Comparison of ENCODE assay signal across 18 mouse cellular contexts in the genomic region with DNA sequence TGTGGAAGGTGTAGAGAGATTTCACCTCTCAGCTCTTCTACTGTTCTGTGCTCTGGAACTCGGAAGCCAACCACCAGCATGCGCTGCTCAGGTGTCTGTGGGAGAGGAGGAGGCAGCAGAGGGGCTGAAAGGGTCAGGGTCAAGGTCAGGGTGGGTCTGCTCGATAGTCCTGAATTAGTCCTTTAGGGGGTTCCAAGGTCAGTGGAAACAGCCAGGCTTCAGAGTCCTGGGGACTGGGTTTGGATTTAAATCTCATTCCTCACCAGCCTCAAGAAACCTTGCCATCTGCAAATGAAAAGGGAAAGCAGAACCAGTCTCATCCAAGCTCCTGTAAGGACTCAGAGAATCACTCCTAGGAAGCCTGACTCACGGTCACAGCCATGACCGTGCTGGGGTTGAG.
DNase-seq lines count a peak whose midpoint lies in the region; ATAC-seq and TF ChIP-seq lines count a peak whose summit lies in the region.
"Had no signal": no experiment of that assay in that cellular context is flagged by ENCODE, and none has a peak within 500 bp of the region (broad histone marks: within the 10 kb centered on the region; RNA-seq: fewer than 3 reads in every experiment).

No protein-coding gene starts in this region.

- no peak overlapping the region for H3K9ac ChIP-seq in hindbrain, embryonic 13.5 days
- no peak overlapping the region for H3K9ac ChIP-seq in hindbrain, embryonic 16.5 days (ENCODE audit: low read depth, low read length)
- H3K9ac ChIP-seq in ES-Bruce4 (ENCODE audit: low read depth, poor library complexity, severe bottlenecking) = no peak overlapping the region
- H3K9ac ChIP-seq: embryonic facial prominence, embryonic 12.5 days; heart, embryonic 12.5 days; intestine, embryonic 15.5 days had no signal

- no peak overlapping the region for H3K4me2 ChIP-seq in hindbrain, embryonic 13.5 days
- H3K4me2 ChIP-seq in hindbrain, embryonic 16.5 days (ENCODE audit: low read length) = no peak overlapping the region
- H3K4me2 ChIP-seq: embryonic facial prominence, embryonic 12.5 days; heart, embryonic 12.5 days; intestine, embryonic 15.5 days had no signal

- H3K27me3 ChIP-seq in hindbrain, embryonic 13.5 days = 0 out of 2 replicates have a peak, but pooled peaks cover 3% of the 10 kb centered on the region
- H3K27me3 ChIP-seq in hindbrain, embryonic 16.5 days (replicated peaks; ENCODE audit: control insufficient read depth, insufficient read depth, low read length) = no peaks in the 10 kb centered on the region
- no peaks in the 10 kb centered on the region for H3K27me3 ChIP-seq in ES-Bruce4 (ENCODE audit: control insufficient read depth, insufficient read depth, low read length, poor library complexity, severe bottlenecking)
- H3K27me3 ChIP-seq: embryonic facial prominence, embryonic 12.5 days; intestine, embryonic 15.5 days had no signal

- peak; percentile 43; the same call in 1 of the 2 replicates for TF ChIP-seq EP300 in ES-Bruce4 (IDR thresholded peaks at IDR 0.05; ENCODE audit: insufficient read depth, low read depth, low read length)

- H3K9me3 ChIP-seq in hindbrain, embryonic 13.5 days = no peaks in the 10 kb centered on the region
- H3K9me3 ChIP-seq in hindbrain, embryonic 16.5 days (ENCODE audit: control insufficient read depth, low read length) = no peaks in the 10 kb centered on the region; the same call in 1 of the 2 replicates
- H3K9me3 ChIP-seq in ES-Bruce4 (replicated peaks; ENCODE audit: control insufficient read depth, insufficient read depth, low read length, poor library complexity, severe bottlenecking) = no peaks in the 10 kb centered on the region
- H3K9me3 ChIP-seq: embryonic facial prominence, embryonic 12.5 days; intestine, embryonic 15.5 days had no signal

- no peak overlapping the region for H3K4me3 ChIP-seq in hindbrain, embryonic 13.5 days
- H3K4me3 ChIP-seq in hindbrain, embryonic 16.5 days (ENCODE audit: low read length) = no peak overlapping the region
- no peak overlapping the region for H3K4me3 ChIP-seq in ES-Bruce4 (ENCODE audit: low read depth, low read length)
- no peak overlapping the region for H3K4me3 ChIP-seq in cortical plate, adult 2 months (ENCODE audit: insufficient read depth, low read length)
- H3K4me3 ChIP-seq: embryonic facial prominence, embryonic 12.5 days; heart, embryonic 12.5 days; hindbrain, embryonic 10.5 days; intestine, embryonic 15.5 days had no signal

- 74% methylated on average over 5 of the region's 5 CpGs for WGBS in hindbrain, embryonic 13.5 days
- 75% methylated on average over 5 of the region's 5 CpGs for WGBS in hindbrain, embryonic 16.5 days

- no peak for ATAC-seq in hindbrain, embryonic 13.5 days (ENCODE audit: low FRiP score)
- no peak for ATAC-seq in hindbrain, embryonic 16.5 days
- ATAC-seq: forebrain, embryonic 14.5 days; intestine, embryonic 15.5 days; Patski had no signal

- TF ChIP-seq CTCF in ES-Bruce4 (IDR thresholded peaks at IDR 0.05; ENCODE audit: low read depth, low read length) = no peak
- no peak for TF ChIP-seq CTCF in cortical plate, adult 2 months (IDR thresholded peaks at IDR 0.05; ENCODE audit: extremely low read depth, insufficient read depth, low read length)

- 0 out of 2 replicates have a peak overlapping the region, but pooled peaks have one; percentile 30 for H3K27ac ChIP-seq in hindbrain, embryonic 13.5 days
- H3K27ac ChIP-seq in hindbrain, embryonic 16.5 days (ENCODE audit: low read depth, low read length) = no peak overlapping the region
- H3K27ac ChIP-seq in ES-Bruce4 (ENCODE audit: insufficient read depth, low read length) = no peak overlapping the region
- 0 out of 2 replicates have a peak overlapping the region, but pooled peaks have one; percentile 15 for H3K27ac ChIP-seq in cortical plate, adult 2 months (ENCODE audit: insufficient read depth, low read length)
- H3K27ac ChIP-seq: embryonic facial prominence, embryonic 12.5 days; hindbrain, embryonic 10.5 days; intestine, embryonic 15.5 days had no signal

- H3K4me1 ChIP-seq in hindbrain, embryonic 13.5 days (replicated peaks) = peaks cover 39% of the 10 kb centered on the region
- peaks cover 21% of the 10 kb centered on the region for H3K4me1 ChIP-seq in hindbrain, embryonic 16.5 days (ENCODE audit: control insufficient read depth, insufficient read depth, low read depth, low read length)
- no peaks in the 10 kb centered on the region for H3K4me1 ChIP-seq in ES-Bruce4 (ENCODE audit: control insufficient read depth, insufficient read depth, low read length)
- H3K4me1 ChIP-seq in cortical plate, adult 2 months (ENCODE audit: control insufficient read depth, insufficient read depth, low read length) = peaks cover 5% of the 10 kb centered on the region
- H3K4me1 ChIP-seq: embryonic facial prominence, embryonic 12.5 days; intestine, embryonic 15.5 days had no signal

- no peaks in the 10 kb centered on the region for H3K36me3 ChIP-seq in hindbrain, embryonic 13.5 days
- H3K36me3 ChIP-seq in hindbrain, embryonic 16.5 days (ENCODE audit: control insufficient read depth, insufficient read depth, low read length) = no peaks in the 10 kb centered on the region
- no peaks in the 10 kb centered on the region for H3K36me3 ChIP-seq in ES-Bruce4 (ENCODE audit: control insufficient read depth, insufficient read depth, low read length, poor library complexity, severe bottlenecking)
- H3K36me3 ChIP-seq: embryonic facial prominence, embryonic 12.5 days; heart, embryonic 12.5 days; hindbrain, embryonic 10.5 days; intestine, embryonic 15.5 days had no signal

- DNase-seq in ES-CJ7 (ENCODE audit: low read depth, low spot score) = peak; percentile 95
- DNase-seq in thymus, postnatal 10 days (ENCODE audit: low spot score in 2 of 2) = no peak
- no peak for DNase-seq in kidney, adult 8-10 months
- DNase-seq: adrenal gland, postnatal 10 days; cerebellum, adult 11 months; cerebellum, adult 8-10 months; gastrocnemius, postnatal 14 days; kidney, adult 18-20 months had no signal

- TF ChIP-seq POLR2A in ES-Bruce4 (IDR thresholded peaks at IDR 0.05; ENCODE audit: insufficient read depth, low read length) = no peak
- TF ChIP-seq POLR2A in cortical plate, adult 2 months (IDR thresholded peaks at IDR 0.05; ENCODE audit: extremely low read depth, insufficient read depth, low read length) = no peak

Comparison
In these comparisons a context has a peak if more than half of its experiments do, and no peak if none do; other contexts are left out.
1. H3K27ac ChIP-seq: peak in hindbrain, embryonic 13.5 days (single experiment) and cortical plate, adult 2 months (single experiment); none in hindbrain, embryonic 16.5 days (single experiment) and ES-Bruce4 (single experiment).